Mouse (Mus musculus) splenic B cell, adult 2 months (primary cell): Measurements from ENCODE around the gene Adarb1.

Experiments
- DNase-seq: peaks from one replicate; pipeline ENCODE4 v3.0.0-alpha.2; 2011; ENCODE audit warnings: low read depth, low spot score
- H3K27me3 ChIP-seq: 2 replicates; pipeline ENCODE4 v1.6.1; 2012; ENCODE audit warnings: mild to moderate bottlenecking, low read length, moderate library complexity, mixed read lengths; ENCODE audit not compliant: control insufficient read depth, poor library complexity, insufficient read depth, severe bottlenecking
- H3K36me3 ChIP-seq: 2 replicates; pipeline ENCODE4 v1.6.1; 2012; ENCODE audit warnings: mild to moderate bottlenecking, low read length, moderate library complexity, mixed read lengths; ENCODE audit not compliant: control insufficient read depth, poor library complexity, insufficient read depth, severe bottlenecking

Gene Adarb1

DNA sequence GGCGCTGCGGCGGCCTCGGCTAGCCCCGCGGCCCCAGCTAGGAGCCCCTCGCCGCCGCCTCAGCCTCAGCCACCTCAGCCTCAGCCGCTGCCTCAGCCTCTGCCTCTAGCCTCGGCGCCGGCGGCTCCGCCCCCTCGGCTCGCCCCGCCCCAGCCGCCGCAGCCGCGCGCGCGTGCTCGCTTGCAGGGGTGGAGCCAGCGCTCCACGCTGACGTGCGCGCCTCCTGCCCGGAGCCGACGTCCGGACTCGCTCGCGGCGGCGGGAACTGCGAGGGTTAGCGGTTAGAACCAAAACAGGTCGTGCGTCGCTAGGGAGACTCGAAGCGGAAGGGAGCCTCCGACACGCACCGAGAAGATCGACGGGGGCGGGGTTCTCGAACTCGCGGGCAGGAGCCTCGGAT, at the start of gene Adarb1:
TSS of gene Adarb1 (minus strand) at position 133 of the 400 bp plus-strand sequence.
- DNase-seq, result peak; percentile 92
- Histone ChIP-seq H3K27me3 (no peaks in the 10 kb centered on the region), H3K36me3 (no peaks in the 10 kb centered on the region)

- DNase-seq, result no peak
- no peaks in the 10 kb centered on the region for H3K27me3 ChIP-seq
- no peaks in the 10 kb centered on the region for H3K36me3 ChIP-seq
Observed at GRCm38 (mm10) chr10:77467407-77467806, 49.3 kb upstream of the Adarb1 start.

GRCm38 (mm10) chr10:77465902-77466301, 47.8 kb upstream of the Adarb1 start:
- Histone ChIP-seq H3K36me3 (no peaks in the 10 kb centered on the region), H3K27me3 (no peaks in the 10 kb centered on the region)
- DNase-seq, result no peak

DNA sequence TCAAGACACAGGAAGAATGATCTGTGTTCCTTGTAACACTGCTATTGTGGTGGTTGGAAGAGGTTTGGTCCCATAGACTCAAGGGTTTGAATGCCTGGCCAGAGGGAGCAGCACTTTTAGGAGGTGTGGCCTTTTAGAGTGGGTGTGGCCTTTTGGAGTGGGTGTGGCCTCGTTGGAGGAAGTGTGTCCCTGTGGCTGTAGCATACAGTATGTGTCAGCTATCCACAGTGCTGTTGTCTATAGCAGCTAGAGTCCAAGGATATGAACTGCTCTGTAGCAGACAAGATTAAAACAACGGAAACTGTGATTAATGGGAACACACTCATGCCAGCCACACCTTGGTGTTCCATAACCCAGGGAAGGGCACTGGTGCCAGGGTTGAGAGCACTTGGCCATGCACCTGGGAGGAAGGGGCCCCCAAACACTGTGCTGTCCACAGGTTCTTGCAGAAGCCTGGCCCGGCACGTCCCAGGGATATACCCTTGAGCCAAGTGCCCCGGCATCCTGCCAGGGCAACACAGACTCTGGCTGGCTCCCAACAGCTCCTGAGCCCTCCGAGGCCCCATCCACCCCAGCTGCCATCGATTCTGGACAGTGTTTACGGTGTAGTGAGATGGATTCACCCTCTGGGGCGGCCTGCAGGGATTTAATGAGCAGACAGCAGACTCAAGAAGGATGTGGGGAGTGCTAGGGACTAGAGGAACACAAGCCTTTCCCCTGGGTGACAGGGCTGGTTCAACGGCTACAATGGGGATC, 46.3 kb upstream of the Adarb1 start:
- no peaks in the 10 kb centered on the region for H3K36me3 ChIP-seq
- DNase-seq, result peak; percentile 10
- H3K27me3 ChIP-seq, result no peaks in the 10 kb centered on the region

- no peak for DNase-seq
- H3K36me3 ChIP-seq, result no peaks in the 10 kb centered on the region
- H3K27me3 ChIP-seq, result no peaks in the 10 kb centered on the region
Observed at GRCm38 (mm10) chr10:77461161-77461560, 43.1 kb upstream of the Adarb1 start.

GRCm38 (mm10) chr10:77457701-77458100, 39.6 kb upstream of the Adarb1 start:
- H3K27me3 ChIP-seq, result no peaks in the 10 kb centered on the region
- no peak for DNase-seq
- H3K36me3 ChIP-seq, result no peaks in the 10 kb centered on the region

- no peak for DNase-seq
- Histone ChIP-seq H3K27me3 (no peaks in the 10 kb centered on the region), H3K36me3 (no peaks in the 10 kb centered on the region)
Observed at GRCm38 (mm10) chr10:77456507-77456906, 38.4 kb upstream of the Adarb1 start.

- no peak for DNase-seq
- Histone ChIP-seq H3K27me3 (no peaks in the 10 kb centered on the region), H3K36me3 (no peaks in the 10 kb centered on the region)
Observed at GRCm38 (mm10) chr10:77455251-77456010, 37.4 kb upstream of the Adarb1 start.

DNA sequence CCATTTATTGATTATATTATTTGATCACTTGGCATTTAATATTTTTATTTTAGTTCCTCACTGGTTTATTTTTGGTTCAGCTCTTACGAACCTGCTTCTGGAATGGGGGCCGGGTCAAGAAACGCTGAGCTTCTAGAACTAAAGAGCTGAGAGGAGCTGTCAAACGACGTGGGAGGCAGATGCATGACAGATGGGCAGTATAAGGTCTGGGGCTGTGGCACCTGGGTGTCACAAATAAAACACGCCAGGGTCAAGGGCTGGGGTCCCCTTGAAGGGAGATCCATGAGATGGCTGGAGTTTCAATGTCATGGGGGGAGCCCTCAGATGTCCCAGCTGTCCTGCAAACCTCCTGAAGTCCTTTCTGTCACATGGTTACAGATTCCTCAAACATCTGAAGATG, 36.7 kb upstream of the Adarb1 start:
- Histone ChIP-seq H3K36me3 (no peaks in the 10 kb centered on the region), H3K27me3 (no peaks in the 10 kb centered on the region)
- no peak for DNase-seq

- Histone ChIP-seq H3K36me3 (no peaks in the 10 kb centered on the region), H3K27me3 (no peaks in the 10 kb centered on the region)
- no peak for DNase-seq
Observed at GRCm38 (mm10) chr10:77451822-77452221, 33.8 kb upstream of the Adarb1 start.

- DNase-seq, result no peak
- no peaks in the 10 kb centered on the region for H3K27me3 ChIP-seq
Observed at GRCm38 (mm10) chr10:77450159-77450464, 32.0 kb upstream of the Adarb1 start.

GRCm38 (mm10) chr10:77449315-77450158, 31.5 kb upstream of the Adarb1 start:
- Histone ChIP-seq H3K36me3 (no peaks in the 10 kb centered on the region), H3K27me3 (no peaks in the 10 kb centered on the region)
- DNase-seq, result no peak

More at GRCm38 (mm10) chr10:77450159-77450464, 32.0 kb upstream of the Adarb1 start:
- H3K36me3 ChIP-seq, result no peaks in the 10 kb centered on the region

- DNase-seq, result no peak
- Histone ChIP-seq H3K27me3 (no peaks in the 10 kb centered on the region), H3K36me3 (no peaks in the 10 kb centered on the region)
Observed at GRCm38 (mm10) chr10:77448698-77449247, 30.7 kb upstream of the Adarb1 start.

GRCm38 (mm10) chr10:77448209-77448608, 30.1 kb upstream of the Adarb1 start:
- no peak for DNase-seq

More at GRCm38 (mm10) chr10:77448209-77448608, 30.1 kb upstream of the Adarb1 start:
- Histone ChIP-seq H3K27me3 (no peaks in the 10 kb centered on the region), H3K36me3 (no peaks in the 10 kb centered on the region)
